Mouse (Mus musculus) embryonic stem cell, embryonic (primary cell): ENCODE results near the gene Hist2h2ab.

Experiments used
- CTCF ChIA-PET, 4 experiments: fragments of 300-600 bp in 2 of 4; fragments of 350-600 bp in 2 of 4; sonication (Branson Sonifier 250); formaldehyde crosslinking; loops; one replicate each; lab custom pipeline; 2022; ENCODE audit warnings: inconsistent platforms in 2 of 4; lab: Charles Lee
- POLR2A ChIA-PET, 4 experiments: fragments of 300-600 bp in 2 of 4; fragments of 350-600 bp in 2 of 4; sonication (Branson Sonifier 250); formaldehyde crosslinking; loops; one replicate each; lab custom pipeline; 2022; ENCODE audit warnings: antibody characterized with exemption in 4 of 4, inconsistent platforms in 1 of 4; lab: Charles Lee

Hist2h2ab gene

GRCm38 (mm10) chr3:96255926-96256593, 36.4 kb downstream of the Hist2h2ab start:
- CTCF ChIA-PET: interaction anchor here in 2 of 4 experiments (0.7 to 1.1 kb wide), 2 partner anchors 22 to 186 kb away, joined by 3 read pairs; no protein-coding TSS in a partner anchor
- POLR2A ChIA-PET: interaction anchor here (0.7 to 12.7 kb wide), 22 partner anchors 7 to 241 kb away, joined by 3 to 151 read pairs (median 10); partner anchors contain the start of genes Hist2h2bb (in 4 of the 4), Hist2h3b (in 3 of the 4), Bola1 (in 2 of the 4) and Hist2h2aa1 (in 2 of the 4)

DNA sequence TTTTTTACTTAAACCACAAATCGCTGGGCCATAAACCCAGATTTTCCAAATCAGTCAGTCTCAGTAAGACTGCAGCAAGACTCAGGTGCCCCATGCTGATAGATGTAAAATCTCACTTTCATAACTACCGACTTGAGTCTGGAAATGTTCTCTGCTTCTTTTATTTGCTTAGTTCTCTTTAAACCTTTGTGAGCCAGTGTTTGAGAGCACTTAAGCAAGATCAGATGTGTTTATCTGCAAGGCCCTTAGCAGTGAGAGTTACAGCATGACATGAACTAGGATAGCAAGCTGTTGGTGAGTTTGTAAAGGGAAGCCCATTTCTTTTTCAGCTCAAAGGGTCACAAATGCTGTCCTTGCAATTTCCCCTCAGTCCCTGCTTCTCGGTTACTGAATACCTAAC, 37.5 kb downstream of the Hist2h2ab start:
- ChIA-PET CTCF (no interaction called here), POLR2A (interaction anchor here in 3 of 4 experiments (0.7 to 12.7 kb wide), 15 partner anchors 8 to 691 kb away, joined by 3 to 151 read pairs (median 6); partner anchors contain the start of genes Hist2h2ac (in 2 of the 3), Hist2h2bb (in 2 of the 3), Hist2h2be (in 2 of the 3) and Hist2h3b (in 2 of the 3))

DNA sequence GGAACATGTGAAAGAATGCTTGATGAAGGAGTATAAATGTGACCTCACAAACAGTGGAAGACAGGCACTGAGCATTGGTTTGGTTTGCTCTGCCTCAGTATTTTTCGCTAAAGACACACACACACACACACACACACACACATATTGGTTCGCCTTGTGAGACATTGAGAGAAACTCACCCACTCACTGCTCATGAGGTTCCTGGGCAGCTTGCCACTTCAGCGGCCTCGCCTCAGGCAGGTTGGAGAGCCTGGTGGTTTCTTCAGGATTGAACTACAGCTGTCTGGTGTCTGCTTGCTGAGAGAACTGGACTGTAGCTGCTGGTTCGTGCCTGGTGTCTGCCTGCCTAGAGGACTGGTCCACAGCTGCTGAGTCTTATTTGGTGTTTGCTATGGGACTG, 40.6 kb downstream of the Hist2h2ab start:
- CTCF ChIA-PET: no interaction called here

DNA sequence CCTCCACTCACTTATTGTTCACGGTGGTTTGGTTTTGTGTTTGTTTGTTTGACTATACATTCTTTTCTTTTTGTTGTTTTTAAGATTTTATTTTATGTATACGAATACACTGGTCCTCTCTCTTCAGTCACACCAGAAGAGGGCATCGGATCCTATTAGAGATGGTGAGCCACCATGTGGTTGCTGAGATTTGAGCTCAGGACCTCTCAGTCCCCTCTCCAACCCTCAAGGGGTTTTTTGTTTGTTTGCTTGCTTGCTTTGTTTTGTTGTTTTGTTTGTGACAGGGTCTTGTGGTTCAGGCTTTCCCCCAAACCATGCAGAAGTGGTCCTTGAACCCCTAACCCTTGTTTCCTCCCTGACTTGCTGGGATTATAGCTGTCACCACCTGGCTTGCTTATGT, 42.0 kb downstream of the Hist2h2ab start:
- POLR2A ChIA-PET: interaction anchor here (0.5 to 3.9 kb wide), 116 partner anchors 7 to 1045 kb away, joined by 3 to 137 read pairs (median 5); partner anchors contain the start of genes Bola1 (in 4 of the 4), Hist2h2aa2 (in 4 of the 4), Hist2h2ab (in 4 of the 4) and Hist2h2ac (in 4 of the 4)

More for the DNA sequence above, 40.6 kb downstream of the Hist2h2ab start:
- POLR2A ChIA-PET: interaction anchor here in 3 of 4 experiments (0.6 to 12.7 kb wide), 18 partner anchors 8 to 169 kb away, joined by 3 to 151 read pairs (median 6); partner anchors contain the start of genes Bola1 (in 2 of the 3), Hist2h2ab (in 2 of the 3), Hist2h2ac (in 2 of the 3) and Hist2h2bb (in 2 of the 3)

DNA sequence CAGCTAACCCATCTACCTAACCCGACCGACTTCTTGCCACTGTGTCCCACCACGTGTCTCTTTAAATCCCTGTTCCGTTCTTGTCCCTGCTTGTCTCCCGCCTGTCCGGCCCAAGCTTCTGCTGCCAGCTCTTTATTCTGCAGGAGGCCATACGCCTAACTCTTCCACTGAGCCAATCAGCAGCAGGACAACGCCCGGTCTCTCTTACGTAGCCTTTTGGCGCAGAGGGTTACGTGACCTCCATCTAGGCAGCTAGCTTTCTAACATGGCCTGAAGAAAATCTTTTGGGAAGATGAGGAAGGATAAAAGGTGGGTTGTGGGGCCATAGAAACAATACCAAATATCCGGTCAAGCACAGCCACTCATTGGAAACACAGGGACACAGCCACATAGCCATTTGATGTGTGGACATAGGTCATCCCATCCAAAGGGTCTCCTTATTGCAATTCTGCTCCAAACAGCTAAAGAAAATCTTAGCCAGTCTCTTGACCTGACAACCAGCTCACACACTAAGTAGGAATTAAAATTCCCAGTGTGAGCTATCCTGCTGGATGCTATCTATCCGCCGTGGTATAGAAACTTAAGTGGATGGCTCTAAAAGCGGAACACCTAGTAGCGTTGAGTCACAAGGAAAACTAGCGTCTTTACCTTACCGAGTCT, 42.7 kb downstream of the Hist2h2ab start:
- POLR2A ChIA-PET: interaction anchor here (0.5 to 3.9 kb wide), 153 partner anchors 8 to 1176 kb away, joined by 3 to 137 read pairs (median 4); partner anchors contain the start of genes Bola1 (in 4 of the 4), Hist2h2aa2 (in 4 of the 4), Hist2h2ab (in 4 of the 4) and Hist2h2ac (in 4 of the 4)

More for the DNA sequence above, 42.0 kb downstream of the Hist2h2ab start:
- CTCF ChIA-PET: interaction anchor here (0.5 to 2.9 kb wide), 12 partner anchors 13 to 296 kb away, joined by 3 to 28 read pairs (median 5); no protein-coding TSS in a partner anchor

DNA sequence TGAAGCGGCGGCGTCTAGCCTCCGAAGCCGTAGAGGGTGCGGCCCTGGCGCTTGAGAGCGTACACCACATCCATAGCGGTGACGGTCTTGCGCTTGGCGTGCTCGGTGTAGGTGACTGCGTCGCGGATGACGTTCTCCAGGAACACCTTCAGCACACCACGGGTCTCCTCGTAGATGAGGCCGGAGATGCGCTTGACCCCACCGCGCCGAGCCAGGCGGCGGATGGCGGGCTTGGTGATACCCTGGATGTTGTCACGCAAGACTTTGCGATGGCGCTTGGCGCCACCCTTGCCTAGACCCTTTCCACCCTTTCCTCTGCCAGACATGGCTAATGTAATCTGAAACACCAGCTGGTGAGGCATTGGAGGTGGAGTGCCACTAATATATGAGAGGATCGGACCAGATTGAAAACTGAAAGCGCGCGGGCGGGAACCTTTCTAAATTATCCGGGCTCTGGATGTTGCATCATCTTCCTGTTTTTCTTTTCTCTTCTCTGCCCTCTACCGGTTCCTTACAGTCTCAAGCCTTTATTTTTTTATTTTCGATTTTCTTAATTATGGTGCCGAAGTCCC, 43.4 kb downstream of the Hist2h2ab start, which contains the start of gene Hist2h4:
Hist2h4 (minus strand) TSS at position 333 of the 572 bp plus-strand sequence.
- CTCF ChIA-PET: interaction anchor here (0.6 to 2.9 kb wide), 14 partner anchors 15 to 240 kb away, joined by 3 to 28 read pairs (median 4); partner anchors contain the start of genes Bola1 (in 2 of the 4) and Hist2h2ab (in 2 of the 4)
- POLR2A ChIA-PET: interaction anchor here (0.6 to 3.9 kb wide), 112 partner anchors 9 to 1177 kb away, joined by 3 to 137 read pairs (median 4); partner anchors contain the start of genes Bola1 (in 4 of the 4), Hist2h2aa2 (in 4 of the 4), Hist2h2ab (in 4 of the 4) and Hist2h2ac (in 4 of the 4)

More for the DNA sequence above, 42.7 kb downstream of the Hist2h2ab start:
- CTCF ChIA-PET: interaction anchor here (0.5 to 2.9 kb wide), 20 partner anchors 13 to 297 kb away, joined by 3 to 28 read pairs (median 4); partner anchors contain the start of genes Bola1 (in 1 of the 4) and Hist2h2ab (in 1 of the 4)

- CTCF ChIA-PET: interaction anchor here (0.6 to 2.9 kb wide), 15 partner anchors 14 to 1672 kb away, joined by 3 to 28 read pairs (median 3); partner anchors contain the start of genes Bola1 (in 2 of the 4) and Hist2h2ab (in 2 of the 4)
Observed at GRCm38 (mm10) chr3:96263558-96264403, 44.1 kb downstream of the Hist2h2ab start.

GRCm38 (mm10) chr3:96264404-96264949, 44.8 kb downstream of the Hist2h2ab start:
- ChIA-PET CTCF (interaction anchor here in 3 of 4 experiments (0.6 to 1.0 kb wide), 4 partner anchors 13 to 1673 kb away, joined by 3 read pairs; no protein-coding TSS in a partner anchor), POLR2A (interaction anchor here (0.9 to 3.9 kb wide), 26 partner anchors 10 to 276 kb away, joined by 3 to 137 read pairs (median 30); partner anchors contain the start of genes Bola1 (in 4 of the 4), Hist2h2ab (in 4 of the 4), Hist2h2aa1 (in 3 of the 4) and Hist2h2ac (in 3 of the 4))

More at GRCm38 (mm10) chr3:96263558-96264403, 44.1 kb downstream of the Hist2h2ab start:
- POLR2A ChIA-PET: interaction anchor here (0.6 to 3.9 kb wide), 96 partner anchors 9 to 612 kb away, joined by 3 to 137 read pairs (median 4); partner anchors contain the start of genes Bola1 (in 4 of the 4), Hist2h2aa2 (in 4 of the 4), Hist2h2ab (in 4 of the 4) and Hist2h2ac (in 4 of the 4)

GRCm38 (mm10) chr3:96266132-96266710, 46.6 kb downstream of the Hist2h2ab start:
- ChIA-PET POLR2A (interaction anchor here in 3 of 4 experiments (0.5 to 5.5 kb wide), 13 partner anchors 12 to 1481 kb away, joined by 3 to 151 read pairs (median 5); partner anchors contain the start of genes Hist2h2ac (in 1 of the 3) and Hist2h2be (in 1 of the 3)), CTCF (no interaction called here)

DNA sequence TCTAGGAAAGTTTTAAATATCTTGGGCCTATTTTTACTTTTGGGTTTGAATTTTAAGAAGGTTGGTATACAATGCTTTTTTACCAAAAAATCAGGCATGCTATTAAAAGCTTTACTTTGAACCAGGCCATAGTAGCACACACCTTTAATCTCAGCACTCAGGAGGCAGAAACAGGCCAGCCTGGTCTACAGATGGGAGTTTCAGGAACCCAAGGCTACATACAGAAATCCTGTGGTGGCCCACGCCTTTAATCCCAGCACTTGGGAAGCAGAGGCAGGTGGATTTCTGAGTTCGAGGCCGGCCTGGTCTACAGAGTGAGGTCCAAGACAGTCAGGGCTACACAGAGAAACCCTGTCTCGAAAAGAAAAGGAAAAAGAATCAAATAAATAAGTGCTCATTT, 47.9 kb downstream of the Hist2h2ab start:
- POLR2A ChIA-PET: interaction anchor here (0.5 to 5.5 kb wide), 27 partner anchors 9 to 309 kb away, joined by 3 to 196 read pairs (median 22); partner anchors contain the start of genes Bola1 (in 4 of the 4), Hist2h2ab (in 4 of the 4), Hist2h2ac (in 3 of the 4) and Hist2h2be (in 3 of the 4)
- CTCF ChIA-PET: interaction anchor here in 3 of 4 experiments (1.0 to 3.3 kb wide), 4 partner anchors 10 to 201 kb away, joined by 3 to 55 read pairs (median 12); no protein-coding TSS in a partner anchor

GRCm38 (mm10) chr3:96268051-96268775, 48.5 kb downstream of the Hist2h2ab start, which contains the start of gene Hist2h3b:
TSS of gene Hist2h3b (plus strand) at chr3:96268654.
- POLR2A ChIA-PET: interaction anchor here (0.5 to 5.5 kb wide), 76 partner anchors 9 to 333 kb away, joined by 3 to 196 read pairs (median 8); partner anchors contain the start of genes Bola1 (in 4 of the 4), Hist2h2ab (in 4 of the 4), Hist2h2aa1 (in 3 of the 4) and Hist2h2ac (in 3 of the 4)

DNA sequence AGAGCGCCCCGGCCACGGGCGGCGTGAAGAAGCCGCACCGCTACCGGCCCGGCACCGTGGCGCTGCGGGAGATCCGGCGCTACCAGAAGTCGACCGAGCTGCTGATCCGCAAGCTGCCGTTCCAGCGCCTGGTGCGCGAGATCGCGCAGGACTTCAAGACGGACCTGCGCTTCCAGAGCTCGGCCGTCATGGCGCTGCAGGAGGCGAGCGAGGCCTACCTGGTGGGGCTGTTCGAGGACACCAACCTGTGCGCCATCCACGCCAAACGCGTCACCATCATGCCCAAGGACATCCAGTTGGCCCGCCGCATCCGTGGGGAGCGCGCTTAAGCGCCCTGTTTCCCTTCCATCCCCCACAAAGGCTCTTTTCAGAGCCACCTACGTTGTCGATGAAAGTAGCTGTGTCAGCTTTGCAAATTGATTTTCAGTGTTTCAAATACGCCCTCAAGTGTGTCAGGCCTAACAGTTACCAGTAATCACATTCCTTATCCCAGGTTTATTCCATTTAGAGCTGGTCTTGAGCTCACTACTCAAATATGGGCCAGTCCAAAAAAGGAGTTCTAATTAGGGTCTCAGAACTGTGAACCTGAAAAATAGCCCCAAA, 49.2 kb downstream of the Hist2h2ab start:
- CTCF ChIA-PET: interaction anchor here (0.5 to 3.3 kb wide), 9 partner anchors 9 to 203 kb away, joined by 3 to 55 read pairs (median 6); partner anchors contain the start of genes Bola1 (in 1 of the 4) and Hist2h2ab (in 1 of the 4)
- POLR2A ChIA-PET: interaction anchor here (0.6 to 5.5 kb wide), 191 partner anchors 9 to 1253 kb away, joined by 3 to 196 read pairs (median 5); partner anchors contain the start of genes Bola1 (in 4 of the 4), Hist2h2ab (in 4 of the 4), Hist2h2ac (in 4 of the 4) and Hist2h2be (in 4 of the 4)

More at GRCm38 (mm10) chr3:96268051-96268775, 48.5 kb downstream of the Hist2h2ab start, which contains the start of gene Hist2h3b:
- CTCF ChIA-PET: interaction anchor here in 3 of 4 experiments (1.0 to 3.3 kb wide), 4 partner anchors 10 to 202 kb away, joined by 3 to 55 read pairs (median 12); no protein-coding TSS in a partner anchor
